Mouse (Mus musculus): ENCODE data around the gene Naa80. TPM values are rescaled to one million over a fixed set of nuclear protein-coding genes. Genes with fewer than 3 reads are reported as not detected.

Gene Naa80
- polyA plus RNA-seq, 1 experiment: 46.3 TPM

GRCm38 (mm10) chr9:107590058-107590772 is 11.5 kb downstream of the Naa80 start:
- H3K27me3 ChIP-seq (ENCODE audit: control insufficient read depth, insufficient read depth, low read length): no peaks in the 10 kb centered on the region
- H3K36me3 ChIP-seq (ENCODE audit: control insufficient read depth, insufficient read depth, low read length): peaks cover 27% of the 10 kb centered on the region
- H3K4me3 ChIP-seq (ENCODE audit: low read depth, low read length): peak overlapping the region; percentile 51
- H3K4me1 ChIP-seq (ENCODE audit: control insufficient read depth, insufficient read depth, insufficient read length, low read length): peaks cover 25% of the 10 kb centered on the region
- 23% methylated on average over 25 of the region's 25 CpGs for WGBS
- peak overlapping the region; percentile 94 for H3K27ac ChIP-seq (ENCODE audit: insufficient read depth, low read depth, low read length)
- TF ChIP-seq CTCF (IDR thresholded peaks at IDR 0.05; ENCODE audit: extremely low read depth, insufficient read length, insufficient replicate concordance, low read depth, low read length): peak; percentile 17; the same call in 1 of the 2 replicates
- no peak for TF ChIP-seq POLR2A (IDR thresholded peaks at IDR 0.05; ENCODE audit: low read depth, low read length)

GRCm38 (mm10) chr9:107590773-107591060 is 12.0 kb downstream of the Naa80 start:
- 25% methylated on average over 6 of the region's 6 CpGs for WGBS
- peak; percentile 36; the same call in 1 of the 2 replicates for TF ChIP-seq POLR2A (IDR thresholded peaks at IDR 0.05; ENCODE audit: low read depth, low read length)
- no peak for TF ChIP-seq CTCF (IDR thresholded peaks at IDR 0.05; ENCODE audit: extremely low read depth, insufficient read length, insufficient replicate concordance, low read depth, low read length)
- H3K36me3 ChIP-seq (ENCODE audit: control insufficient read depth, insufficient read depth, low read length): peaks cover 27% of the 10 kb centered on the region
- H3K27ac ChIP-seq (ENCODE audit: insufficient read depth, low read depth, low read length): peak overlapping the region; percentile 94
- H3K27me3 ChIP-seq (ENCODE audit: control insufficient read depth, insufficient read depth, low read length): no peaks in the 10 kb centered on the region
- H3K4me1 ChIP-seq (ENCODE audit: control insufficient read depth, insufficient read depth, insufficient read length, low read length): peaks cover 25% of the 10 kb centered on the region
- H3K4me3 ChIP-seq (ENCODE audit: low read depth, low read length): peak overlapping the region; percentile 51

DNA sequence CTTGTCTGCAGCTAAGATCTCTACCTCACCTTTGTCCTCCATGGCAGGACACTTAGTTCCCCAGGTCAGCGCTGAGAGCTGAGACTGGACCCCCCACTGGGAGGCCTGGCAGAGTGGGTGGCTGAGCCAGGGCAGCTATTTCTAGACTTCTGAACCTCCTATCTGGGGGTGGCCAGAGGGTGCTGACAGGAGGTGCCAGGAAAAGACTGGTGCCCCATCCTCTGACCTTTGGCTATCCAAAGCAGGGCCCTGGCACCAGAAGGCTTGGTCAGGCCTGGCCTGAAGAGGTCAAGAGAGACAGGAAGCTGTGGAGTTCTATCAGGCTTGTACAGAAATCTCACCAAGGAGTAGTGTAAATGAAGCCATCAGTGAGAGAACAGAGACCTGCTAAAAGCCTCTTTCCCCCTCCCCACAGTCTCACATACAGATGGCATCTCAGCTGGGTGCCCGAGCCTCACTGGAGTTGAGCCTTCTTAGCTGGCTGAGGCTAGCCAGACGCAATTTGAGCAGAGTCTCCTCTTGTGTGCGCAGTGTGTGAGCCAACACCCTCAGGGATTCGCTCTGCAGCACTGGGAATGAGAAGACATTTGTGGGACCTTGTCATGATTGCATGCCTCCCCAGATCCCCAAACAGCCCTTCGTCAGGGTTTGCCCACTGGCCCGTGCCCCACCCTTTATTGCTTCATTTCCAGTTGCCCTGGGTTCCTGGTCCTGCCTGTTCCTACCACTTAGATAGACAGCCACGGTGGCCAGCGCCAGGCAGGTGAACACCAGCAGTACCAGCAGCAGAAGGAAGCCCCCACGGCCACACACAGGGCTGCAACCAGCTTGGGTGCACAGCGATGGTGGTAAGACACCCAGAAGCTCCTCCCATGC is 14.7 kb downstream of the Naa80 start:
- TF ChIP-seq POLR2A (IDR thresholded peaks at IDR 0.05; ENCODE audit: low read depth, low read length): no peak
- TF ChIP-seq CTCF (IDR thresholded peaks at IDR 0.05; ENCODE audit: extremely low read depth, insufficient read length, insufficient replicate concordance, low read depth, low read length): no peak
- Histone ChIP-seq H3K27ac (ENCODE audit: insufficient read depth, low read depth, low read length) (no peak overlapping the region), H3K4me1 (ENCODE audit: control insufficient read depth, insufficient read depth, insufficient read length, low read length) (peaks cover 28% of the 10 kb centered on the region), H3K36me3 (ENCODE audit: control insufficient read depth, insufficient read depth, low read length) (peaks cover 32% of the 10 kb centered on the region), H3K4me3 (ENCODE audit: low read depth, low read length) (no peak overlapping the region), H3K27me3 (ENCODE audit: control insufficient read depth, insufficient read depth, low read length) (no peaks in the 10 kb centered on the region)
- 81% methylated on average over 11 of the region's 11 CpGs for WGBS

DNA sequence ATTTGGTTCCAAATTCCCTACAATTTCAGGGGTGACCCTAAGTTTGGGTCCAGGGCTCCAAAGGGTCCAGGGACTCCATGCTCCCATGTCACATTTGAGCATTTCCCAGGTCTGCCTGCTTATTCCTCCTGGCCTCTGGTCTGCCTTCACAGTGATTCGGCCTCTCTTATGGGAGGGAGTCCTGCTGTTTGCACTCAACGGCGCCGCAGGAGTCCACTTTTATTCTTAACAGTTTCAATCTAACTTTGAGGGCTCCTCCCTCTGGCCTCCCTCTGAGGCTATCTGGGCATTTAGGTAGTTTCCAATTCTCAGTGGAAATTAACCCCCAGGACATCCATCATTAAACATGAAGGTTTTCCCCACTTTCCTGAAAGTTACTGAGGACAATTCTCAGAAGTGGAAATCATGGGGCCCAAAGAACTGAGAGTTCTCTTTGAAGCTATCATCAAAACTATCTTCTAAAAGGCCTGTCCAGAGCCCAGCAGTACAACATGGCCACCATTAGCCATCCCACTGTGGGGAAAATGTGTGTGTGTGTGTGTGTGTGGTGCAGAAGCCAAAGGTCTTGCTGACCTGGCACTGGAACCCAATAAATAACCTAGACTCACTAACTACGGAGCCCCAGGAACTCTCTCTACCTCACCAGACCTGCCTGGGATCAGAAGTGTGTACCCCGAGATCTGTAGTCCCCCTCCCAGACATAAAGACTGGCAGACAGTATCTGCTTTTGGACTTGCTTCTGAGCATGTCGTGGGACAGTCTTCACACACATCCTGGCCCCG is 15.8 kb downstream of the Naa80 start:
- peaks cover 28% of the 10 kb centered on the region for H3K4me1 ChIP-seq (ENCODE audit: control insufficient read depth, insufficient read depth, insufficient read length, low read length)
- peaks cover 37% of the 10 kb centered on the region for H3K36me3 ChIP-seq (ENCODE audit: control insufficient read depth, insufficient read depth, low read length)
- H3K27me3 ChIP-seq (ENCODE audit: control insufficient read depth, insufficient read depth, low read length): no peaks in the 10 kb centered on the region
- H3K27ac ChIP-seq (ENCODE audit: insufficient read depth, low read depth, low read length): no peak overlapping the region
- 84% methylated on average over 8 of the region's 8 CpGs for WGBS
- no peak overlapping the region for H3K4me3 ChIP-seq (ENCODE audit: low read depth, low read length)
- no peak for TF ChIP-seq POLR2A (IDR thresholded peaks at IDR 0.05; ENCODE audit: low read depth, low read length)
- TF ChIP-seq CTCF (IDR thresholded peaks at IDR 0.05; ENCODE audit: extremely low read depth, insufficient read length, insufficient replicate concordance, low read depth, low read length): no peak

DNA sequence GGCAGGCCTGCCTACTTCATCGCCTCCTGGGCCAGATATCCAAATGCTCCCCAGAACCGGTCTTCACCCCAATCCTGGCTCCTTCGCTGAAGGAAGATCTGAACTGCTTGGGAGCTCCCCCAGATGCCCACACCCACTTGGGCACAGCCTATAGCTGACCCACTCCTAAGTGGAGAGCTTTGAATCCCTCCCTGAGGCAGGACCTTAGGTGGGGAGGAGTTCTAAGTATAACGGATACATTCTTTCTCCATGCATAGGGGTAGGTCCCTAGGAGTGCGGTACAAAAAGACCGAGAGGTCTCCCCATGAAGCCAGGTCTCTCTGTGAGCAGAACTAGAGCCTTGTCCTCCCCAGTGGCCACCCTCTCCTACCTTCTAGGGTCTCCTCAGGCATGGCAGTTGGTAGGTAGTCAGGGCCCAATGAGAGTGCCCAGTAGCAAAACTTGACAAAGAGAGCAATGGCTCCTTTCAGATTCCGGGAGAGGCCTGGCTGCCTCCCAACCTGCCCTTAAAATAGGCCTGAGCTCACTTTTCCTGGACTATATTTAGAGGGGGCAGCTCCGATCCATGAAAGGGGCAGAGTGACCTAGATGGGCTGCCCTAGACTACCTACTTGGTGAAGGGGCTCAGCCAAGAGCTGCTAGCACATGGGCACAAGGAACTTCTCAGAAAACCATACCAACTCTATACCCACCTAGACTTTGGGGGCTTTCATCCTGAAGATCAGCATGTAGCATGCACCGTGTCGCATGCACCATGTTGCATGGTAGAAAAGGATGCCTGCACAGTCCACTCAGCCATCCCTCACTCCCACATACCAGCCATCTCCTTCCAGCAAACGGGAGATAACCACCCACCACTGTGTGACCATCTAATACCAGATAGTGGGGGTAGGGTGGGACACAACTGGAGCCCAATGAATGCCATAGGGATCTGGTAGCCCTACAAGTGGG is 18.2 kb downstream of the Naa80 start:
- H3K4me3 ChIP-seq (ENCODE audit: low read depth, low read length): no peak overlapping the region
- no peak overlapping the region for H3K27ac ChIP-seq (ENCODE audit: insufficient read depth, low read depth, low read length)
- 80% methylated on average over 11 of the region's 11 CpGs for WGBS
- no peak for TF ChIP-seq POLR2A (IDR thresholded peaks at IDR 0.05; ENCODE audit: low read depth, low read length)
- TF ChIP-seq CTCF (IDR thresholded peaks at IDR 0.05; ENCODE audit: extremely low read depth, insufficient read length, insufficient replicate concordance, low read depth, low read length): no peak
- peaks cover 32% of the 10 kb centered on the region for H3K4me1 ChIP-seq (ENCODE audit: control insufficient read depth, insufficient read depth, insufficient read length, low read length)
- H3K27me3 ChIP-seq (ENCODE audit: control insufficient read depth, insufficient read depth, low read length): no peaks in the 10 kb centered on the region
- H3K36me3 ChIP-seq (ENCODE audit: control insufficient read depth, insufficient read depth, low read length): peaks cover 35% of the 10 kb centered on the region

DNA sequence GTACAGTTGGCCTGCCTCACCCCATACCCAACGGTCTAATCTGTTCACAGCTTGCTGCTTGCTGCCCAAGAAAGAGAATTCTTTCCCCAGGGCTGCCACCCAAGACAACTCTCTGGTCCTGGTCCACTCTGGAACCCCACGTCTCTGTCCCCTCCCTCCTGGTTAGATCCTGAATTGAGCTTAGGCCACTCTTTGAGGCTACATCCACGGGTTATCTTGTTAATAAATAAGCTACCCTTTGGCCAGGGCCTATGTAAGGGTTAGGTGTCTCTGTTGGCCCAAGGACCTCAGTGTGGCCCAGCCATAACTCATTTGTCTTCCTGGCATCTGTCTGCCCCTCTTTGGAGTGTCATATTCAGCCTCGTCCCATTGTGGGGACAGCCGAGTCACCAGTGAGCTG is 19.7 kb downstream of the Naa80 start:
- peaks cover 39% of the 10 kb centered on the region for H3K4me1 ChIP-seq (ENCODE audit: control insufficient read depth, insufficient read depth, insufficient read length, low read length)
- no peaks in the 10 kb centered on the region for H3K27me3 ChIP-seq (ENCODE audit: control insufficient read depth, insufficient read depth, low read length)
- TF ChIP-seq CTCF (IDR thresholded peaks at IDR 0.05; ENCODE audit: extremely low read depth, insufficient read length, insufficient replicate concordance, low read depth, low read length) (no peak), POLR2A (IDR thresholded peaks at IDR 0.05; ENCODE audit: low read depth, low read length) (no peak)
- H3K27ac ChIP-seq (ENCODE audit: insufficient read depth, low read depth, low read length): peak overlapping the region; percentile 45
- no peak overlapping the region for H3K4me3 ChIP-seq (ENCODE audit: low read depth, low read length)
- peaks cover 28% of the 10 kb centered on the region for H3K36me3 ChIP-seq (ENCODE audit: control insufficient read depth, insufficient read depth, low read length)
- 54% methylated on average over 5 of the region's 5 CpGs for WGBS

Measured in small intestine, adult 2 months (tissue).